Mouse (Mus musculus): ENCODE results near the gene Ptpn13. TPM values are rescaled to one million over a fixed set of nuclear protein-coding genes. Genes with fewer than 3 reads are reported as not detected.
A peak's percentile ranks its signal among the peaks of the same experiment; 100 is the strongest.

Gene Ptpn13
- polyA plus RNA-seq, 1 experiment from 2014 or later, result 15.1 TPM

DNA sequence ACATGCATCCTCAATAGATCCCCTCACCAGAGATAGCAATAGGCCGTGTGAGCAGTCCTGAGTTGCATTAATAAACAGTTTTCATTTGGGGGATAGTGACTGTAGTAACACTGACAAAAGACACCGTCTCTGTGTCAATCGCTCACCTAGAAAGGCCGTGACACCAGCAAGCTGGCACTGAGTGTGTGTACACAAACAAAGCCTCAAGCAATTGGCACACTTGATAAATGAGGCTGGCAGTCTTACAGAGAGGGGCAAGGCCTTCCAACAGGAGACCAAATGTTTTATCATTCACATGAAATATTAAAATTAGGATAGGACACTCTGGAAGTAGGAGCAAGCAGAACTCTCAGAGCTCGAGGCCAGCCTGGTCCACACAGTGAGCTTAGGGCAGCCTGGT, 197.3 kb downstream of the Ptpn13 start:
- Histone ChIP-seq H3K36me3 (no peaks in the 10 kb centered on the region), H3K9me3 (replicated peaks) (no peaks in the 10 kb centered on the region), H3K4me1 (replicated peaks) (peaks cover 10% of the 10 kb centered on the region), H3K9ac (no peak overlapping the region), H3K4me3 (no peak overlapping the region), H3K4me2 (no peak overlapping the region), H3K27me3 (replicated peaks) (no peaks in the 10 kb centered on the region), H3K27ac (ENCODE audit: poor library complexity, severe bottlenecking) (no peak overlapping the region)
- ATAC-seq (ENCODE audit: insufficient number of reproducible peaks, low FRiP score), result no peak
- 80% methylated on average over 5 of the region's 5 CpGs for WGBS

DNA sequence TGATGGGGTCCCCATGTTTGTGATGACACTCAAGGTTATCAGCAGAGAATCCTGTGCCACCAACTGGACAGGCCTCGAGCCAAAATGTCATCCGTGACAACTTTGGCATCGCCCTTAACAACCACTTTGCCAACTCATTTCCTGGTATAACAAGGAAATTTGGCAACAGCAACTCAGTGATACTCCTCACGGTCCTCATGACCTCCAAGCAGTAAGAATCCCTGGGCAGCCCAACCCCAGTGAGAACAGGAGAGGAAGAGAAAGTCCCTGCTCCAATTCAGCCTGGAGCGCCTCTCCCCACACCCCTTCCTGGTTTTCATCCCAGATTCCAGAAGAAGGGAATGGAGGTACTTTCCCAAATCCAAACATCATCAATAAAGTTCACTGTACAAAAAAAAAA, 199.8 kb downstream of the Ptpn13 start:
- peaks cover 29% of the 10 kb centered on the region for H3K4me1 ChIP-seq (replicated peaks)
- ATAC-seq (ENCODE audit: insufficient number of reproducible peaks, low FRiP score), result no peak
- H3K9me3 ChIP-seq (replicated peaks), result no peaks in the 10 kb centered on the region
- no peak overlapping the region for H3K27ac ChIP-seq (ENCODE audit: poor library complexity, severe bottlenecking)
- WGBS, result 86% methylated on average over 5 of the region's 5 CpGs
- H3K4me3 ChIP-seq, result no peak overlapping the region
- no peak overlapping the region for H3K9ac ChIP-seq
- no peaks in the 10 kb centered on the region for H3K36me3 ChIP-seq
- H3K27me3 ChIP-seq (replicated peaks), result no peaks in the 10 kb centered on the region
- no peak overlapping the region for H3K4me2 ChIP-seq

DNA sequence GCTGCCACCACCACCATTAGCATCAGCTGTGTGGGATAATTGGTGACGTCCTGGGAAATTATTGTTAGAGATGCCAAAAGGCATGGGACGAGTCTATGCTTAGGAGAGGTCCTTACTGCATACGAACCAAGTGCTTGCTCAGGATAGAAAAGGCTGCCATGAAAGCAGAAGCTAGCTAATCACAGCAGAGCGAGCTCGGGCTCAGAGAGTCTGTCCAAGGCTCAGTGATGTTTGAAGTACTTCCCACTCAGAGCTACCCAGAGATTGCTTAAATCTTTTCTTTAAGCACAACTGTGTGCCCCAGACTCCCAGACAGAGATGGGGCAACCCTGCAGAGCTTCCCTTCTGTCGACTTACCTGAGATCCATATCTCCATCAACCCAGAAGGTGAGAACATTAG, 203.5 kb downstream of the Ptpn13 start:
- peaks cover 29% of the 10 kb centered on the region for H3K4me1 ChIP-seq (replicated peaks)
- no peak for ATAC-seq (ENCODE audit: insufficient number of reproducible peaks, low FRiP score)
- 68% methylated on average over 6 of the region's 6 CpGs for WGBS
- 0 out of 2 replicates have a peak overlapping the region, but pooled peaks have one; percentile 53 for H3K27ac ChIP-seq (ENCODE audit: poor library complexity, severe bottlenecking)
- H3K9ac ChIP-seq, result no peak overlapping the region
- no peak overlapping the region for H3K4me2 ChIP-seq
- H3K4me3 ChIP-seq, result no peak overlapping the region
- H3K27me3 ChIP-seq (replicated peaks), result no peaks in the 10 kb centered on the region
- H3K36me3 ChIP-seq, result no peaks in the 10 kb centered on the region
- H3K9me3 ChIP-seq (replicated peaks), result no peaks in the 10 kb centered on the region

DNA sequence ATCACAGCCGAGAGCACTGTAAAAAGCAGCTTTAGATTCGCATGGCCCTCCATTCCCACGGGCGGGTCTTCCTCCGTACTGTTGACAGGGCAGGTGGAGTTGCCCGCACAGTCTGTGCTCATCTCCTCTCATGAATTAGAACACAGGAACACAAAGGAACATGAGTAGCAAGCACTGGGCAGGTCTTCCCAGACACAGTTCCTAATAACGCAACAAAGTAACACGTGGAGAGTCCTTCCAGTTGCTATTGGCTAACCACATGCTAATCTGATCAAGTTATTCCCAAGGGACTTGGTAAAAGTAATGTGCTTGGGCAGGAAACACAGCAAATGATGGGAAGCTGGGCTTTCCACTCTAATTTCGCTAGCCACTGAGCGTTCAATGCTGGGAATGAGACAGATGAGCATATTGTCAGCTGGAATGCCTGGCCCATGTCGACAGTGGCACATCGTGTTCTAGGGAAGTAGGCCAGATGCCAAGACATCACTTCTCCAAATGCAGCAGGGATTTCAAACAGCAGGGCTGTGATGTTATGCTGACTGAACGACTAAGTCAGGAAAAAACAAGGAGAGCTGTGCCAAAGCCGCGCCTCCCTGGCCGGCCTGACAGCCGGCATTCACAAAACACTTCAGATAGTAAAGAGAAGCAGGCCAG, 204.2 kb downstream of the Ptpn13 start, which contains the start of gene Slc10a6:
Slc10a6 (minus strand) TSS at position 293 of the 654 bp plus-strand sequence.
- WGBS, result 43% methylated on average over 17 of the region's 17 CpGs
- Histone ChIP-seq H3K36me3 (no peaks in the 10 kb centered on the region), H3K4me3 (no peak within 1 kb of the TSS), H3K9me3 (replicated peaks) (no peaks in the 10 kb centered on the region), H3K27ac (ENCODE audit: poor library complexity, severe bottlenecking) (peak within 1 kb of the TSS; percentile 53), H3K4me2 (peak within 1 kb of the TSS; percentile 40), H3K9ac (no peak within 1 kb of the TSS), H3K27me3 (replicated peaks) (no peaks in the 10 kb centered on the region), H3K4me1 (replicated peaks) (peaks cover 29% of the 10 kb centered on the region)
- peak; percentile 74 for ATAC-seq (ENCODE audit: insufficient number of reproducible peaks, low FRiP score)

DNA sequence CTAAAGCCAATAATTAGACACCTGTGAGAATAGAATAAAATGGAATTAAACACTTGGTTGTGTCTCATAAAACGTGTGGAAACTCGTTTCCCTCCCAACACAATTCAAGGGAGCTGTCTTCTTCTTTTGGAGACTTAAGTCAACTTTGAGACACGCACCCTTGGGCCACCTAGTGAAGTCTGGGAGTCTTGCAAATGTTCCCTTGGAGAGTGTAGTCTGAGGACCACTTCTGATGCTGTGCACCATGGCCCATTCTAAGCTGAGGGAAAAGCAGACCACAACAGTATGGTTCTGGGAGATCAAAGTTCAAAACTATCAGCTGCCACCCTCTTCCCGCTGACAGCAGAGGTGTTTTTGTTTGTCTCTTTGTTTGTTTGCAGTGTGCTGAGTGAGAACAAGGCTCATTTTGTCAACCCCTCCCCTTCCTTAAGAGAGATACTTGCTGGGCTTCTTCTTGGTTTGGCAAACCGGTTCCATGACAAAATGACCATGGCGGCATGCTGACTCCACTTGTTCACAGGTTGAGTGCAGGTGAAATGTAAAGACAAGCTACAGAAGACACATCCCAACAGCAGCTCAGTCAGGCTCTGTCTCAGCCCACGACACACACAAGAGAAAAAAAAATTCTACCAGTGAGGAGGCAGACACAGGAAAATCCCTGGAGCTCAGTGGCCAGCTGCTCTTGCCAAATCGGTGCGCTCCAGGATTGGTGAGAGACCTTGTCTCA, 205.0 kb downstream of the Ptpn13 start:
- Histone ChIP-seq H3K4me2 (peak overlapping the region; percentile 30; the same call in 1 of the 2 replicates), H3K27me3 (replicated peaks) (no peaks in the 10 kb centered on the region), H3K4me3 (no peak overlapping the region), H3K4me1 (replicated peaks) (peaks cover 29% of the 10 kb centered on the region), H3K9ac (no peak overlapping the region), H3K27ac (ENCODE audit: poor library complexity, severe bottlenecking) (peak overlapping the region; percentile 53), H3K9me3 (replicated peaks) (no peaks in the 10 kb centered on the region), H3K36me3 (no peaks in the 10 kb centered on the region)
- WGBS, result 61% methylated on average over 9 of the region's 9 CpGs
- no peak for ATAC-seq (ENCODE audit: insufficient number of reproducible peaks, low FRiP score)

DNA sequence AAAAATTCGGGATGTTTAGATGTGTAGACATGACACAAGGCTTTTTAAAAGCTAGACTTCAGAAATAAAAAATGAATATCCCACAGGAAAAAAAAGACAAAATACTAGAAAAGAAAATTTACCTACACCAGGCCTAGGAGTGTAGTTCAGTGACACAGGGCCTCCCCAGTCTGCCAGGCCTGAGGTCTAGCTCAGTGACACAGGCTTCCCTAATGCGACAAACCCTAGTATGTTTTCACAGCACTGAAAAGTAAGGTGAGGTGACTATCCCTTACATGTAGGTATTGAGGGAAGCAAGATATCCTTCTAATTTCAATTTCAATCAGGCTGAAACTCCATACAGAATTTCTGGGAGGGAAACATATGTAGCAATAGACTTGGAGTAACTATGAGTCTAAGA, 212.2 kb downstream of the Ptpn13 start:
- Histone ChIP-seq H3K27ac (ENCODE audit: poor library complexity, severe bottlenecking) (no peak overlapping the region), H3K4me3 (no peak overlapping the region), H3K4me2 (no peak overlapping the region), H3K36me3 (no peaks in the 10 kb centered on the region), H3K9me3 (replicated peaks) (no peaks in the 10 kb centered on the region), H3K9ac (no peak overlapping the region), H3K4me1 (replicated peaks) (no peaks in the 10 kb centered on the region), H3K27me3 (replicated peaks) (no peaks in the 10 kb centered on the region)
- 75% methylated on average over 2 of the region's 2 CpGs for WGBS
- no peak for ATAC-seq (ENCODE audit: insufficient number of reproducible peaks, low FRiP score)

DNA sequence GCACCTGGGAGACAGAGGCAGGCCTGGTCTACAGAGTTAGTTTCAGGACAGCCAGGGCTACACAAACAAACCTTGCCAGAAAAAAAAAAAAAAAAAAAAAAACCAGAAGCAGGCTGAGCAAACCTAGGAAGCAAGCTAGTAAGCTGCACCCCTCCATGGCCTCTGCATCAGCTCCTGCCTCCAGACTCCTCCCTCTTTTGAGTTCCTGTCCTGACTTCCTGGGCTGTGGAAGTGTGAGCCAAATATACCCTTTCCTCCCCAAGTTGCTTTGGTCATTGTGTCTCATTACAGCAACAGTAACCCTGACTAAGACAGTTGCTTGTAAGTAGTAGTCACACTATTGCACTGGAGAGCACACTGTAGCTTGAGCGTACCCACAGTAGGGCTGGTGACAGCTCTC, 219.2 kb downstream of the Ptpn13 start:
- Histone ChIP-seq H3K27me3 (replicated peaks) (no peaks in the 10 kb centered on the region), H3K4me3 (no peak overlapping the region), H3K4me2 (no peak overlapping the region), H3K9ac (no peak overlapping the region), H3K4me1 (replicated peaks) (no peaks in the 10 kb centered on the region; the same call in 1 of the 2 replicates), H3K36me3 (no peaks in the 10 kb centered on the region), H3K27ac (ENCODE audit: poor library complexity, severe bottlenecking) (no peak overlapping the region), H3K9me3 (replicated peaks) (no peaks in the 10 kb centered on the region)
- no peak for ATAC-seq (ENCODE audit: insufficient number of reproducible peaks, low FRiP score)
- 92% methylated on average over 1 of the region's 1 CpGs for WGBS

DNA sequence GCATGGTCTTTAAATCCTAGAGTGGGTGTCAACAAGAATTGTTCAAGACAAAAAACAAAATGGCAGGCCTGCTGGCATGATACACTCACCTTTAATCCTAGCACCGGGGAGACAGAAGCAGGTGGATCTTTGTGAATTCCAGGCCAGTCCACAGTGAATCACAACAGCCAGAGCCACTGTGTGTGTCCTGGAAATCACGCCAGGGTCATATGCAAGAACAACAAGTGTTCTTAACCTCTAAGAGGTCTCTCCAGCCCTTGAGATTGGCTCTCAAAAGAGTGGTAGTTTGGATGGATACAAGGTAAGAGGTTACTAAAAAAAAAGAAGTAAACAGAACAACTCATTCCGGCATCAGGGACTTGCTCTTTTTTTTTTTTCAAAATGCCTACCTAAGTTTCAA, 222.3 kb downstream of the Ptpn13 start:
- ATAC-seq (ENCODE audit: insufficient number of reproducible peaks, low FRiP score), result no peak
- H3K4me3 ChIP-seq, result no peak overlapping the region
- no peak overlapping the region for H3K27ac ChIP-seq (ENCODE audit: poor library complexity, severe bottlenecking)
- no peaks in the 10 kb centered on the region; the same call in 1 of the 2 replicates for H3K4me1 ChIP-seq (replicated peaks)
- no peak overlapping the region for H3K4me2 ChIP-seq
- no peaks in the 10 kb centered on the region for H3K27me3 ChIP-seq (replicated peaks)
- no peak overlapping the region for H3K9ac ChIP-seq
- H3K36me3 ChIP-seq, result no peaks in the 10 kb centered on the region
- 0 out of 2 replicates have a peak, but pooled peaks cover 3% of the 10 kb centered on the region for H3K9me3 ChIP-seq (replicated peaks)
- 80% methylated on average over 3 of the region's 3 CpGs for WGBS

Other genes with a start within 250 kb of the Ptpn13 start
- 0.31 and 0.49 TPM in 2 replicates for gene Mapk10, start 213.9 kb upstream of the Ptpn13 start, polyA plus RNA-seq (2016; fragmentation: Nextera tagmentation; extraction: Ambion mirVana)
- gene Slc10a6, start 204.2 kb downstream of the Ptpn13 start, polyA plus RNA-seq (2016; fragmentation: Nextera tagmentation; extraction: Ambion mirVana), result 0.20 and 0.26 TPM in 2 replicates
- gene 1700016H13Rik, start 230.8 kb downstream of the Ptpn13 start, polyA plus RNA-seq (2016; fragmentation: Nextera tagmentation; extraction: Ambion mirVana), result 0.18 and 0.26 TPM in 2 replicates

Measured in heart, embryonic 12.5 days (tissue).